Mouse (Mus musculus) embryo, embryonic 9.5 days (tissue): ENCODE results near the gene Nufip2.
A peak's percentile ranks its signal among the peaks of the same experiment; 100 is the strongest.
"Not testable (repeated sequence)": the region's sequence is repeated elsewhere in the genome, so short reads cannot be mapped to it uniquely, and the experiment has no call there.

Experiments used
- DNase-seq: peaks from one replicate; pipeline ENCODE4 v3.0.0-alpha.2; 2017; ENCODE audit errors: extremely low spot score

Gene Nufip2

DNA sequence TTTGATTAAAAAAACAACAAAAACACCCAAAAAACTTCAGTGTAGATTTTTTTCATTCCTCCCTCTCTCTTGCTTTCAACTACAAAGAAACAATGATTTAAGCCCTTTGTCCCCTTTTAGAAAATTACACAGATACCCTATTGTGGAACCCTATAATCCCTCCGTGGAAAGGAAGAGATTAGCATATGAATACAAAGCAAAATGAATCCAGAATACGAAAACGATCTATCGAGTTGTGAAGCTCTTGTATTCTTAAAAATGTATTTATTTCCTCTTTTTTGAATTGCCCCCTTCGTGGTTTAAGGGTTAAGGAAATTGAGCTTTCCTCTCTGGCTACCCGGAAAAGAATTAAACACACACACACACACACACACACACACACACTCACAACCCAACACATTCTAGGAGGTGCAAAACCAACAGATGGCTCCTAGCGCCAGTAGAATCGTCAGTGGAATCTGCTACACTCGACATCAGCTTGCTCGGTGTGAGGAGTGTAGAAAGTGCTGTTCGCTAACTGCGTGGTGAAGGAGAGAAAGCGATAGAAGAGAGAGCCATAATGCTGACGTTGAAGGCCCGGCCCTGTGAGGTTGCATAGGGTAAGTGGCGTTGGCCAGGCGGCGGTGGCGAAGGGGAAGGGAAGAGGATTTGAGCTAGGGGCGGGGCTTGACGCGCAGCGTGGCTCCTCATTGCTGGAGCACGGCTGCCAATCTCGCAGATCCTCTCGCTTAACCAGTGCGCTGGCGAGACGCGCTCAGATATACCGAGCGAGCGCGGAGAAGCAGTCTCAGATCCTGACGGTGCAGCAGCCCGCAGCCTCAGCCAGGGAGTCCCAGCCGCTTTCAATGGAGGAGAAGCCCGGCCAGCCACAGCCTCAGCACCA, at the start of gene Nufip2:
Nufip2 (plus strand) TSS at position 773 of the 883 bp plus-strand sequence.
- peak; percentile 98 for DNase-seq

DNA sequence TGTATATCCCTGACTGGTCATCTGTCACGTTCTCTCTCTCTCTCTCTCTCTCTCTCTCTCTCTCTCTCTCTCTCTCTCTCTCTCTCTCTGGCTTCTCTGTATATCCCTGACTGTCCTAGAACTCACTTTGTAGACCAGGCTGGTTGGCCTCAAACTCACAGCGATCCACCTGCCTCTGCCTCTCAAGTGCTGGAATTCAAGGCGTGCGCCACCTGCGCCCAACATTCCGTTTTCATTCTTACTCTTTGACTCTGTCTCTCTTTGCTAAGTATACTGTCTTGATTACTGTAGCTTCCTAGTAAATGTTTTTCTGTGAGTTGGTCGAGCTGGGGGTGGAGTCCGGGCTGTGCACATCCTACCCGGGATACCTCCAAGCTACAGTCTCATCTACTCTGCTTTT, 44.6 kb upstream of the Nufip2 start:
- no peak for DNase-seq

DNA sequence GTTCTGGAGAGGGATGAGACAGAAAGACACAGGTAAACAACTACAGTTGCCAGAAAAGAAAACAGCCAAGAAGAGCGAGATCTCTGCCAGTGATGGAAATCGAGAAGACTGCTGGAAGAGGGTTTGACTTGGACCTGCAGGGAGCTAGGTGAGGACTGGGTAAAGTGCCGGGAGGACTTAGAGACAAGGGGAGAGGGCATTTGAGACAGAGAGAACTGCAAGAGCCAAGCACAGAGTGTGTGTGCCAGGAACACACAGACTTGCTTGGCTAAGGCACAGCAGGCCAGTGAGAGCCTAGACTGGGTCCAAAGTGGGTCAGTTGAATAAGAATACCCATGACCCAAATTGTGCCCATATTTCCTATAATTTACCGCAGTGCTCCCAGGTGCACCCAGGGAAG, 40.5 kb upstream of the Nufip2 start:
- DNase-seq, result no peak

DNA sequence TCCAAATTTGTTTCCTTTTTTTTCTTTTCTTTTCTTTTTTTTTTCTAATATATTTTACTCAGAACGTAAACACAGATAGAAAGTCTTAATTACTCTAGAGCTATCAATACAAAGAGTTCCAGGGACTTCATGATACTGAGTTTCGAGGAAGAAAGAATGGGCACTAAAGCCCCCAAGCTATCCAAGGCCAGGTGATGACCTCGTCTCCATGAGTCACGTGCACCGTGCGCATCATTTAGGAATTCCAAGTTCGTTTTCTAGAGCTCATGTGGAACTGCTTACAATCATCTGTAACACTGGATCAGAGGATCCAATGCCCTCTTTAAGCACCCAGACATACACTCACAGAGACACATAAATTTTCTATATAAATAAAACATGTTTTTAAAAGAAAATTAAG, 37.1 kb upstream of the Nufip2 start:
- no peak for DNase-seq

DNA sequence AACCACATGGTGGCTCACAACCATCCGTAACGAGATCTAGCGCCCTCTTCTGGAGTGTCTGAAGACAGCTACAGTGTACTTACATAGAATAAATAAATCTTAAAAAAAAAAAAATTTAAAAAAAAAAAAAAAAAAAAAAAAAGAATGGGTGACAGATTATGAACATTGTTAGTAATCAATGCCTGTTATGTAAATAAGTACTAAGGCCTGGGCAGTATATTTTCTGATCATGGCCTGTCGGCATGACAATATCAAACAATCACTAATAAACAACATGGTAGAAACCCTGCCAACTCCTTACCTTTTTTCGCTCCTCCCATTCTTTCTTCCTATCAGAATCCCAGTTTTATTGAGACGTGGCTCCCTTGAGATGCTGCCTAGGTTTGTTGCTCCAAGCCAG, 33.5 kb upstream of the Nufip2 start:
- DNase-seq, result no peak

DNA sequence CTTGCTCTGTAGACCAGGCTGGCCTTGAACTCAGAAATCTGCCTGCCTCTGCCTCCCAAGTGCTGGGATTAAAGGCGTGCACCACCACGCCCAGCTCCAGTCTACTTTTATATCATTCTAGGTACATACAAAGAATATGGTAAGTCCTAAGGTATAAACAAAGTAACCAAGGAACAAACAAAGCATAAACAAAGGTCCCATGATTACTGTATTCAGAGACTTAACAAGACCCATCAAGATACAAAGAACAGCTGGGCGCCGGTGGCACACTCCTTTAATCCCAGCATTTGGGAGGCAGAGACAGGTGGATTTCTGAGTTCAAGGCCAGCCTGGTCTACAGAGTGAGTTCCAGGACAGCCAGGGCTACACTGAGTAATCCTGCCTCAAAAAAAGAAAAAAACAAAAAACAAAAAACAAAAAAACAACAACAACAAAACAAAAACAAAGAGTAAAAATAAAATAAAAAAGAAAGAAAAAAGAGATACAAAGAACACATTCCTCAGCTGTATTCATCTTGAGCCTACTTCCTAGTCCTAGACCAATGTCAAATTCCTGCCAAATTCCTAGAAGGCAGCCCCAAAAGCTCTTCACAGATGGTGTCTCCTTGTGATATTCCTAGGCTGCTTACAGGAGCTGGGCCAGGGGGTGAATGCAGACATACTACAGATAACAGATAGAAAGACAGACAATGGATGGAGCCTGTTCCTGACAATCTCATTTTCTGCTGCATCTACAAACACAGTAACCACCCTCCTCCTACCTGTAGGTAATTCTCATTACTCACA, 32.4 kb upstream of the Nufip2 start:
- DNase-seq, result not testable (repeated sequence)

DNA sequence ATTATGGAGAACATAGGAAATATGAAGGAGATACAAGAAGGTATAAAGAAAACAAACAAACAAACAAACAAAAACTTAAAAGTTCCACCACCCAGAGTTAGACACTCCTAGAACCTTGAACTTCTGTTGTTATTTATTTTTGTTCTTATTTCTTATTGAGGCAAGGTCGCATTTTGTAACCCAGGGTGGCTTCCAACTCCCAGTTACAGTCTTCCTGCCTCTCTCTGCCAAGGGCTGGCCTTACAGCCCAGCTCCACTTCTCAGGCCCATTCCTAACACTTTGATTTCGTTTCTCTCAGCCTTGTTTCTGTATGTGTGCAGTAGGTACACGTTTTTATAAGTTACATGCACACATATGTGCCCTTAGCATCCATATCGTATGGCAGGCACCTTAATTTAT, 26.0 kb upstream of the Nufip2 start:
- no peak for DNase-seq

DNA sequence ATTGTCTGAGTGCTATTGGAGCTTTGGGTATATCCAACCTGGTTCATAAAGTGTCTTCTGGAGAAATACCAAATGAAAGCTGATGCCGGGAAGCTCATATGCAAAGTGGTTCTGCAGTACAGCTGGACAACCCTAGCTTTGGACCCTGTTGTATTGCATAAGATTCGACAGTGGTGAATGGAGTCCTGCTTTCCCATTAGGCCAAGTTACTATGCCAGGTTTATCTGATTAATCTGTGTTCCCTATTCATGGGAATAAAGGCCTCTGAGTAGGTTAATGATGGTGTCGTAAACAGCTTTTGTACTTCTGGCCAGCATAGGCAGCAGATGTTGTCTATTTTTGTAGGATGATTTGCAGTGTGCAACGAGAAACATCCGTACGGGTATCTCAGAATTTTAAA, 22.3 kb upstream of the Nufip2 start:
- DNase-seq, result no peak

DNA sequence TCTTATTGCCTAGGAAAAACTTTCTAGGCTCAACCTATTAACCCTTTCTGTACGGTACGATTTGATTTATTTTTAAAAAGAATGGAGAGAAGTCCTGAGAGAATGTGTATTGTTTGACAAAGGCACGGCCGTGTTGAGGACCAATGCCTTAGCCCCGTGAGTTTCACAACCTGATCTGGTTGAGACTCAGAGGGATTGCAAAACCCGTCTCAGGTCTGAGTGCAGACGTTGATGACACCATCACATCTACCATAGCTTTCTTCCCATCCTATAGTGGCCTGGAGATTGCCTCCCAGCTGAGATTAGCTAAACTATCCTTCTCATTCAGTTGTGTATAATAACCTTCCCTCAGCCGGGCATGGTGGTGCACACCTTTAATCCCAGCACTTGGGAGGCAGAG, 21.9 kb upstream of the Nufip2 start:
- DNase-seq, result no peak

DNA sequence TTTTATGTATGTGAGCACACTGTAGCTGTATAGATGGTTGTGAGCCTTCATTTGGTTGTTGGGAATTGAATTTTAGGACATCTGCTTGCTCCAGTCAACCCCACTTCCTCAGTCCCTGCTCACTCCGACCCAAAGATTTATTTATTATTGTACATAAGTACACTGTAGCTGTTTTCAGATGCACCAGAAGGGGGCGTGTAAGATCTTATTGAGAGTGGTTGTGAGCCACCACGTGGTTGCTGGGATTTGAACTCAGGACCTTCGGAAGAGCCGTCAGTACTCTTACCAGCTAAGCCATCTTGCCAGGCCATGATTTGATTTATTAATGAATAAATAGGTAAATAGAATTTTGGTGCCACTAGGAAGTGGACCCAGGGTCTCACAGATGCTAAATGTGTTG, 20.6 kb upstream of the Nufip2 start:
- DNase-seq, result not testable (repeated sequence)

DNA sequence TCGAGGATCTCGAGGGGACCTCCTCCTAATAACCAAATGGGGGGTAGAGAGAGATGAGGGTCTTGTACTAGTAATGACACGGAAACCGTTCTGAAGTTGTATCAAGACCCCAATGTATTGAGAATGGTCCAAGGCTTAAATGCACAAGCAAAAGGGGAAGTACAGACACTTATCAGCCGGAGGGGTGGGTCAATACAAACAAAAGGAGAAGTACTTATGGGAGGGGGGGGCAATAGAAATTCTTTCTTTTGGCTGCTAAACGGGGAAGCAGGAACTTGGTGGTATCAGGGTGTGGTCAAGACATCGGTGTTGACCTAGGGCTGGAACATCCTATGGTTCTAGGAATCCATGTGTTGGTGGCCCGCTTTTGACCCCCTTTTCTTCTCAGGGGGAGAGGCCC, 19.2 kb upstream of the Nufip2 start:
- not testable (repeated sequence) for DNase-seq

DNA sequence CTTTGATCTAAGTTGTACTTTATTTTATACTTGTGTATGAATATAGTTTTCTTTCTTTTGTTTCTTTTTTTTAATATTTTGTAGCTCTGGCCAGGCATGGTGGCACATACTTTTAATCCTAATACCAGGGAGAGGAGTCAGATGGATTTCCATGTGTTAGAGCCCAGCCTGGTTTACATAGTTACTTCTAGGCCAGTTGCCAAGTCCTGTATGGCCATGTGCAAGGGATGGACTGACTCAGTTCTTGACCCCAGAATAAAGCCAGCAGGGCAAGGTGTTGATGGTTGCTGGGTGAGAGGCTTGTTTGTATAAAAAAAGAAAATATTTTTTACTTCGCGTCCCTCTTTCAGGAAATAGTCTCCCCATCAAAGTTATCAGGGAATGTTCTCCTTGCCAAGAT, 13.2 kb upstream of the Nufip2 start:
- DNase-seq, result no peak

DNA sequence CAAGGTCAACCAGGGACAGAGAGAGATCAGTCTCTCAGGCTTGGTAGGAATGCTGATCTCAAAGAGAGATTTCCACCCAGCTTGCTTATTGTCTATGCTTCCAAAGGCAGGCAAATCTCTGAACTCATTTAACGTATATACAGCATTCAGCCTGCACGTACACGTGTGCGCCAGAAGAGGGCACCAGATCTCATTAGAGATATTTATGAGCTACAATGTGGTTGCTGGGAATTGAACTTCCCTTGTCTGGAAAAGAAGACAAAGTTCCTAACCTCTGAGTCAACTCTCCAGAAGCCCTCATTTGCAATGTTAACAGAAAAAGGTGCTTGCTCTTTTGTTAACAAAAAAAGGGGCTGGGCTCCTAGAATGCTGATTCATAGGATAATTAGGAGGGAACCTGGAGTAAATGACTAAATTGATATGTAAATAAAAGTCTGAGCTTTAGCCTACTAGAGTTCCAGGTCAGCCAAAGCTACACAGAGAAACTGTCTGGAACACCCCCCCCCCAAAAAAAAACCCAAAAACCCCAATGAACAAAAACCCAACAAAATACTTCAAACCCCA, 12.4 kb upstream of the Nufip2 start:
- DNase-seq, result no peak

DNA sequence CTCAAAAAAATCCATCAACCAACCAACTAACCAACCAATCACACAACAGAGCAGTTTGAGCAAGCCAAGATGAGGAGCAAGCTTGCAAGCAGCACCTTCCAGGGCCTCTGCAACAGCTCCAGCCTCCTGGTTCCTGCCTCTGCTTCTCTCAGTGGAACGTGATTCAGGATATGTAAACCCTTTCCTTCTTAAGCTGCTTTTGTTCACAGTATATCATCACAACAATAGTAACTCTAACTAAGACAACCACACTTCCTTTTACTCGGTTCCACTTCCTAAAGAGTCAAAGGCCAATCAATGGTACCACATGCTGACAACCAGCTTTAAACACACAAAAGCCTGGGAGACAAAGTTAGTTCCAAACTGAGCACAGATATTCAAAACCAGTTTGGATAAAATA, 5.9 kb upstream of the Nufip2 start:
- DNase-seq, result peak; percentile 9

DNA sequence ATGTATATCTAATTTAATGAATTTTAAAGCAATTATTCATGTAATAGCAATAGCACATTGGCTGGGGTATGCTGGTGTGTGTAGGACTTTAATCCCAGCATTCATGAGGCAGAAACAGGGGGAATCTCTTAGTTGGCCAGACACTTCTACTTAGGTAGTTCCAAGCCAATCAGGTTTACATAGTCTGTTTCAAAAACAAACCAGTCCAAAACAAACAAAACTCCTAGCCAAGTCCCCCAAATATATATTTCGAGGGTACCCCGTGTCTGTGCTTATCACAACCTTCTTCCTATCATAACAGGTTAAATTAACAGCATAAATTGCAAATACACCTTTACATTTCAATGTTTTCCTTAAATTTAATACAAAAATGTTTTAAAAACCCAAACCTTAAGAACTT, 1.1 kb upstream of the Nufip2 start:
- no peak for DNase-seq

DNA sequence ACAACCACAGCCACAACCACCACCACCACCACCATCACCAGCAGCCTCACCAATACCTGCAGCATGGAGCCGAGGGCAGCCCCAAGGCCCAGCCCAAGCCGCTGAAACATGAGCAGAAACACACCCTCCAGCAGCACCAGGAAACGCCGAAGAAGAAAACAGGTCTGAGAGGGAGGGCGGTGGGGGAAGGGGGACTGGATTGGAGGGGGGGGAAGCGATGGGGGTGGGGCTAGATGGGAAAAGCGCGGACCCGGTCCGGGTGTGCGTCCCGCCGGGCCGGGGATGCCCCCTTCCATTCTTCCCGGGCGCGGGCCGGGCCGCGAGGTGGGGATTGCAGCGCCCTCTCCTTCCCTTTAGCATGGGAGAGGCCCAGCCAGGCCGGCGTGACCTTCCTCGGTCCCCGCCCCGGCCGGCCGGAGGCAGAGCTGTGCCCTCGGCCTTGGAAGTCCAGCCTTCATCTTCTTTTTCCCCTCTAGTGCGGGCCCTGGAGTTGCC, 438 bp downstream of the Nufip2 start:
- DNase-seq, result no peak

DNA sequence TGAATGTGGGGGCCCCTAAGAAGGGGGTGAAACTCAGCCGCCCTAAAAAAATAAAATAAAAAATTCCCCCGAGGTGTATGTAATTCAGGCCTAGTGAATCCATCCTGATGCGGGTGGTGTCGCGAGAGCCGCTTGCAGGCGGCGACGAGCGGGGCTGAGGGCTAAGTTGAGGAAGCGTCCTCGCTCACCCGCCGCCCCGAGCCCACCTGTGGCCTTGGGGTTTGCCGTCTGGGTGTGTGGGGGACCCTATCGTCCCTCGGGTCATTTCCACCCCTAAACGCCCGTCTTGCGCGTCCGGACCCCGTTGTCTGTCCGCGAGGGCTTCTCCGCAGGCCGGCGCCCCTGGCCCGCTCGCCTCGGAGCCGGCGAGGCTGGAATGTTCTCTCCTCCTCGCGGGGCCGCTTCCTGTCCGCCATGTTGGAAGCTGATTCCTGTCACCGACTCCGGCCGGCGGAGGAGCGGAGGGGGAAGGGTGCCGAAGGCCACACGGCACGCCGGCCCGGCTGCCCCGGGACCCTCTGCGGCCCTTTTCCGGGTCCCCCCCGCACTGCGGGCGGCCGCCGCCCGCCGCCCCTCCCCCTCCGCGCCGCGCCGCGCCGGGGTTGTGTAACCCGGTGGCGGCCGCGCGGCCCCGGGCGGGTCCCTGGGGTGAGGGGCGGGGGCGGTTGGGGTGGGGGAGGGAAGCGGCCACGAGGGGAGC, 1.0 kb downstream of the Nufip2 start:
- peak; percentile 83 for DNase-seq

DNA sequence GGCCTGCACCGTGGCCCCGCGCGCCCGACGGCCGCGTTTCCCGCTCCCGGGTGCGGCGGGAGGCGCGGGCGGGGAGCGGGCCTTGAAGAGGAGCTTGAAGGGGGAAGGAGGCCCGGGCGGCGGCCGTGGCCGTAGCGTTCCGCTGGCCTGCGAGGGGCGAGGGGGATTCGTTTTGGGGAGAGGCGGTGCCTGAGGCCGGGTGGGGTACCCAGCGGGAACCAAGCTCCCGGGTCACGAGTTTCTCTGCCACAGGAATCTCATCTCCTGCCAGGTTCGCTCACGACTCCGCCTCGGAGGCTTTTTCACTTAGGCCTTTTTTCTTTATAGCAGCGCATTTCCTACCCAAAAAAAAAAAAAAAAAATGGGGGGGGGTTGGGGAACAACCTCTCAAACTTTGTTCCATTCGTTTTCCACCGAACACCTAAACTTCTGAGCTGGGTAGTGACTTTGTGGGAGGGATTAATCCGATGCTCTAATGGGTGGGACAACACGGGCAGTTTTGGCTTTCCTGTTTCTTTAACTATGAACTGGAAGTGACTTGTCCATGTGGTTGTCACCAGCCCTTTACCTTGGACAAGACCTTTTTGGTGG, 1.7 kb downstream of the Nufip2 start:
- peak; percentile 66 for DNase-seq

DNA sequence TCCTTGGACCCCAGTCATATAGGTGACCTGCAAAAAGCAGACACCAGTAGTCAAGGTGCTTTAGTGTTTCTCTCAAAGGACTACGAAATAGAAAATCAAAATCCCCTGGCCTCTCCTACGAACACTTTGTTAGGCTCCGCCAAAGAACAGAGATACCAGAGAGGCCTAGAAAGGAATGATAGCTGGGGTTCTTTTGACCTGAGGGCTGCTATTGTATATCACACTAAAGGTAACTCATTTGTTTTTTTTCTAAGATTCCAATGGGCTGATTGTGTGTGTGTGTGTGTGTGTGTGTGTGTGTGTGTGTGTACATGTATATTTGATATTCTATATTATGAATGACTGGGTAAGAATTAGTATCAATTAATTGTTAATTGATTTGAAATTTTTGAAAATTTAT, 7.1 kb downstream of the Nufip2 start:
- no peak for DNase-seq

DNA sequence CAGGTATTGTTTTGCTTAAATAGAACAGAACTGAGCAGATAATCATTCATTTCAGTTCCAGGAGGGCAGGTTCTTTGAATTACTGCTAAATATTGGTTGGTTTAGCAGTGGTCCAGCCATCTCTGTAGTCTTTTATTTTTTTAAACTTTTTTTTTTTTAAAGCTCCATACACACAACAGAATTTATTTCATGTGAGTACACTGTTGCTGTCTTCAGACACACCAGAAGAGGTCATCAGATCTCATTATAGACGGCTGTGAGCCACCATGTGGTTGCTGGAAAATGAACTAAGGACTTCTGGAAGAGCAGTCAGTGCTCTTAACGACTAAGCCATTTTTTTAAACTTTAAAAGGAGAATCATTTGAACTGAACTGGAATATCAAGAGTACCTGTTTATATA, 11.3 kb downstream of the Nufip2 start:
- no peak for DNase-seq

DNA sequence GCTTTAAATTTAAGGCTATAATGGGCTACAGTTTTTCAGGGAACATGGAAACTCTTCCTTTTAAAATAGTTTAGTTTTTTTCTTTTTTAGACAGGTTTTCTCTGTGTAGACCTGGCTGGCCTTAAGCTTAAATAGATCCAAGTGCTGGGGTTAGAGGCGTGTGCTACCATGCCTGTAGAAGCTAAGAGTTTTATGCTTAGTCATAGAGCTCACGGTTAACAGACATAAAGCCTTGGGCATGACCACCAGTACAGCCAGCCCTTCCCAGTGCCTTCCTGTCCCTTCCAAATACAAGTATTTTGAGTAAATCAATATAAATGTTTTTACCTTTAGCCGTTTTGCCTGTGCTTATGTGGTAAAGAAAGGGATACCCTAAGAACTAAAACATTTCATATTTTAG, 20.0 kb downstream of the Nufip2 start:
- DNase-seq, result no peak

DNA sequence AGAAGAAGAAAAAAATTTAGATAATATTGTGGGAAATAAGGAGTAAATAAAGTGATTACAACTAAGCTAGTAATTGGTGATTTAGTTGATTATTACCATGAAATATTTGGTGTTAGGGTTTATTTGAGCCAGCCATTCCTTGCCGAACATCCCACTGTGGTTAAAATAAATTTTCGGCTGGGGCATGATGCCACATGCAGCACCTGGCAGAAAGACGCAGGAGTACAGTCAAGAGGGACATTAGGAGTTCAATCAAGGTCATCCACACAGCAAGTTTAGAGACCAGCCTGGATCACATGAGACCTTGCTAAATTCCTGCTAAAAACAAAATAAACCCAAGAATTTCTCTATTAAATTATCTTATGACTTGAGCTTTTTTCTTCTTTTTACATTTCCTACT, 23.1 kb downstream of the Nufip2 start:
- DNase-seq, result no peak
